Mouse (Mus musculus) embryonic facial prominence, embryonic 11.5 days (tissue): ENCODE measurements around the gene Ksr1. TPM values are rescaled to one million over a fixed set of nuclear protein-coding genes. Genes with fewer than 3 reads are reported as not detected.

Experiments used
- ATAC-seq: fragments of 200-750 bp; cut with Nextera tagmentation; replicated peaks from 2 replicates; pipeline ENCODE4 v1.8.0; 2017; ENCODE audit warnings: low read depth; ENCODE audit not compliant: insufficient number of reproducible peaks, low FRiP score, low TSS enrichment
- DNase-seq: peaks from one replicate; pipeline ENCODE4 v3.0.0-alpha.2; 2015; ENCODE audit warnings: low spot score
- H3K27ac ChIP-seq: fragments of 300-500 bp; sonication (generic); replicated peaks from 2 replicates; pipeline ENCODE4 v1.5.1; 2014; ENCODE audit warnings: mild to moderate bottlenecking, low read depth, low read length, control low read depth
- H3K27me3 ChIP-seq: fragments of 300-500 bp; sonication (generic); 2 replicates; pipeline ENCODE4 v1.6.1; 2014; ENCODE audit warnings: mild to moderate bottlenecking, low read length, moderate library complexity, mixed read lengths; ENCODE audit not compliant: control insufficient read depth, insufficient read depth
- H3K36me3 ChIP-seq: fragments of 300-500 bp; sonication (generic); replicated peaks from 2 replicates; pipeline ENCODE4 v1.6.1; 2014; ENCODE audit warnings: low read depth, mild to moderate bottlenecking, low read length, moderate library complexity, mixed read lengths; ENCODE audit not compliant: control insufficient read depth, insufficient read depth
- H3K4me1 ChIP-seq: fragments of 300-500 bp; sonication (generic); 2 replicates; pipeline ENCODE4 v1.6.1; 2014; ENCODE audit warnings: low read length, mixed read lengths; ENCODE audit not compliant: control insufficient read depth, insufficient read depth
- H3K4me2 ChIP-seq: fragments of 300-500 bp; sonication (generic); 2 replicates; pipeline ENCODE4 v1.6.1; 2014; ENCODE audit warnings: low read depth, mild to moderate bottlenecking, control low read depth, low read length, moderate library complexity
- H3K4me3 ChIP-seq: fragments of 300-500 bp; sonication (generic); 2 replicates; pipeline ENCODE4 v1.5.1; 2014; ENCODE audit warnings: low read depth, low read length, control low read depth
- H3K9ac ChIP-seq: fragments of 300-500 bp; sonication (generic); replicated peaks from 2 replicates; pipeline ENCODE4 v1.6.1; 2014; ENCODE audit warnings: mild to moderate bottlenecking, control low read depth, low read length
- H3K9me3 ChIP-seq: fragments of 300-500 bp; sonication (generic); replicated peaks from 2 replicates; pipeline ENCODE4 v1.6.1; 2016; ENCODE audit warnings: mild to moderate bottlenecking, low read length, inconsistent platforms, mixed read lengths; ENCODE audit not compliant: control insufficient read depth
- WGBS: fragments of 180-500 bp; shearing (Covaris S2); extraction: QIAGEN DNeasy Blood & Tissue Kit; methylation state at CpG from one replicate; pipeline ENCODE4 v1.1.7; 2014; 5-methylcytosine and 5-hydroxymethylcytosine counted together
- polyA plus RNA-seq: library from polyadenylated mRNA; unstranded; fragments of >200 nt; fragmentation: Nextera tagmentation; extraction: Ambion mirVana; gene quantifications from 2 replicates; pipeline ENCODE4 v1.2.1, GENCODE M21; 2014

The Ksr1 gene
- polyA plus RNA-seq, 1 experiment from 2014 or later: 2.9 TPM

- no peaks in the 10 kb centered on the region for H3K36me3 ChIP-seq
- no peaks in the 10 kb centered on the region; the same call in 1 of the 2 replicates for H3K4me1 ChIP-seq
- 86% methylated on average over 6 of the region's 6 CpGs for WGBS
- no peak overlapping the region for H3K27ac ChIP-seq
- H3K9me3 ChIP-seq: no peaks in the 10 kb centered on the region
- DNase-seq (no peak), ATAC-seq (no peak)
- H3K27me3 ChIP-seq: no peaks in the 10 kb centered on the region
- H3K9ac ChIP-seq: no peak overlapping the region
- no peak overlapping the region for H3K4me2 ChIP-seq
- H3K4me3 ChIP-seq: no peak overlapping the region
Observed at GRCm38 (mm10) chr11:79138621-79139020, 7.6 kb downstream of the Ksr1 start.

GRCm38 (mm10) chr11:79137245-79137644, 9.0 kb downstream of the Ksr1 start:
- no peak overlapping the region for H3K27ac ChIP-seq
- no peaks in the 10 kb centered on the region for H3K36me3 ChIP-seq
- 81% methylated on average over 5 of the region's 5 CpGs for WGBS
- H3K9me3 ChIP-seq: no peaks in the 10 kb centered on the region
- no peak overlapping the region for H3K9ac ChIP-seq
- no peaks in the 10 kb centered on the region; the same call in 1 of the 2 replicates for H3K4me1 ChIP-seq
- H3K4me2 ChIP-seq: no peak overlapping the region
- no peak for DNase-seq
- H3K4me3 ChIP-seq: no peak overlapping the region
- no peaks in the 10 kb centered on the region for H3K27me3 ChIP-seq
- no peak for ATAC-seq

- ATAC-seq (no peak), DNase-seq (no peak)
- no peak overlapping the region for H3K9ac ChIP-seq
- H3K4me3 ChIP-seq: no peak overlapping the region
- no peaks in the 10 kb centered on the region for H3K27me3 ChIP-seq
- H3K27ac ChIP-seq: no peak overlapping the region; the same call in 1 of the 2 replicates
- WGBS: 30% methylated on average over 7 of the region's 7 CpGs
- no peak overlapping the region for H3K4me2 ChIP-seq
- no peaks in the 10 kb centered on the region for H3K36me3 ChIP-seq
- no peaks in the 10 kb centered on the region for H3K9me3 ChIP-seq
- H3K4me1 ChIP-seq: no peaks in the 10 kb centered on the region; the same call in 1 of the 2 replicates
Observed at GRCm38 (mm10) chr11:79135685-79136360, 10.4 kb downstream of the Ksr1 start.

GRCm38 (mm10) chr11:79135105-79135503, 11.1 kb downstream of the Ksr1 start:
- 98% methylated on average over 13 of the region's 13 CpGs for WGBS

GRCm38 (mm10) chr11:79134416-79135104, 11.6 kb downstream of the Ksr1 start:
- ATAC-seq (no peak), DNase-seq (no peak)
- Histone ChIP-seq H3K9ac (no peak overlapping the region), H3K36me3 (no peaks in the 10 kb centered on the region), H3K9me3 (no peaks in the 10 kb centered on the region), H3K4me3 (no peak overlapping the region), H3K27me3 (no peaks in the 10 kb centered on the region), H3K27ac (no peak overlapping the region), H3K4me1 (no peaks in the 10 kb centered on the region; the same call in 1 of the 2 replicates), H3K4me2 (no peak overlapping the region)
- WGBS: 85% methylated on average over 13 of the region's 13 CpGs

More at GRCm38 (mm10) chr11:79135105-79135503, 11.1 kb downstream of the Ksr1 start:
- H3K9ac ChIP-seq: no peak overlapping the region
- H3K9me3 ChIP-seq: no peaks in the 10 kb centered on the region
- no peak overlapping the region for H3K4me3 ChIP-seq
- ATAC-seq (no peak), DNase-seq (no peak)
- no peak overlapping the region for H3K4me2 ChIP-seq
- H3K27ac ChIP-seq: no peak overlapping the region
- H3K4me1 ChIP-seq: no peaks in the 10 kb centered on the region; the same call in 1 of the 2 replicates
- no peaks in the 10 kb centered on the region for H3K36me3 ChIP-seq
- no peaks in the 10 kb centered on the region for H3K27me3 ChIP-seq

- ATAC-seq (no peak), DNase-seq (no peak)
- Histone ChIP-seq H3K4me1 (no peaks in the 10 kb centered on the region; the same call in 1 of the 2 replicates), H3K4me3 (no peak overlapping the region), H3K9ac (no peak overlapping the region), H3K9me3 (no peaks in the 10 kb centered on the region), H3K27ac (no peak overlapping the region), H3K4me2 (no peak overlapping the region), H3K36me3 (no peaks in the 10 kb centered on the region), H3K27me3 (no peaks in the 10 kb centered on the region)
- WGBS: 75% methylated on average over 9 of the region's 9 CpGs
Observed at GRCm38 (mm10) chr11:79133961-79134360, 12.2 kb downstream of the Ksr1 start.

- no peaks in the 10 kb centered on the region; the same call in 1 of the 2 replicates for H3K4me1 ChIP-seq
- H3K9me3 ChIP-seq: no peaks in the 10 kb centered on the region
- ATAC-seq: no peak
- H3K4me3 ChIP-seq: no peak overlapping the region
- no peak overlapping the region for H3K4me2 ChIP-seq
- H3K27me3 ChIP-seq: no peaks in the 10 kb centered on the region
- H3K27ac ChIP-seq: no peak overlapping the region
- H3K36me3 ChIP-seq: no peaks in the 10 kb centered on the region
- 66% methylated on average over 5 of the region's 5 CpGs for WGBS
- no peak overlapping the region for H3K9ac ChIP-seq
- DNase-seq: no peak
Observed at GRCm38 (mm10) chr11:79133051-79133450, 13.2 kb downstream of the Ksr1 start.

GRCm38 (mm10) chr11:79131949-79132411, 14.2 kb downstream of the Ksr1 start:
- Histone ChIP-seq H3K27ac (no peak overlapping the region), H3K36me3 (no peaks in the 10 kb centered on the region), H3K4me2 (no peak overlapping the region), H3K27me3 (no peaks in the 10 kb centered on the region), H3K4me3 (no peak overlapping the region), H3K9me3 (no peaks in the 10 kb centered on the region), H3K9ac (no peak overlapping the region), H3K4me1 (no peaks in the 10 kb centered on the region; the same call in 1 of the 2 replicates)
- DNase-seq: no peak
- WGBS: 76% methylated on average over 9 of the region's 9 CpGs
- no peak for ATAC-seq
